Mouse (Mus musculus) left cerebral cortex, adult 2 months (tissue): ENCODE results near the gene Esrrg. TPM values are rescaled to one million over a fixed set of nuclear protein-coding genes. Genes with fewer than 3 reads are reported as not detected.

Experiments
- DNase-seq, 2 experiments: peaks; one replicate each; pipeline ENCODE4 v3.0.0; 2021 to 2022; ENCODE audit warnings: low spot score in 2 of 2, mixed read lengths in 1 of 2; ENCODE audit errors: extremely low spot score in 1 of 2
- H3K27ac ChIP-seq: fragments of 200-600 bp; 2 replicates; pipeline ENCODE4 v1.8.1; 2022
- H3K4me3 ChIP-seq: fragments of 200-600 bp; 2 replicates; pipeline ENCODE4 v1.8.1; 2022
- CTCF ChIP-seq: fragments of 200-600 bp; IDR thresholded peaks from 2 replicates; pipeline ENCODE4 v1.8.1; 2022; ENCODE audit warnings: antibody characterized with exemption, mild to moderate bottlenecking, moderate library complexity
- intact Hi-C: fragments of 180-260 bp; cut with DNase I; formaldehyde crosslinking; loops from one replicate; pipeline ENCODE4 v1.15.1; 2025
- total RNA-seq, 2 experiments: library from RNA; stranded (reverse); gene quantifications; 2 replicates each; pipeline ENCODE4 v1.2.3; 2021

Gene Esrrg
- total RNA-seq, 2 experiments from 2014 or later = 25.1 to 27.0 TPM

DNA sequence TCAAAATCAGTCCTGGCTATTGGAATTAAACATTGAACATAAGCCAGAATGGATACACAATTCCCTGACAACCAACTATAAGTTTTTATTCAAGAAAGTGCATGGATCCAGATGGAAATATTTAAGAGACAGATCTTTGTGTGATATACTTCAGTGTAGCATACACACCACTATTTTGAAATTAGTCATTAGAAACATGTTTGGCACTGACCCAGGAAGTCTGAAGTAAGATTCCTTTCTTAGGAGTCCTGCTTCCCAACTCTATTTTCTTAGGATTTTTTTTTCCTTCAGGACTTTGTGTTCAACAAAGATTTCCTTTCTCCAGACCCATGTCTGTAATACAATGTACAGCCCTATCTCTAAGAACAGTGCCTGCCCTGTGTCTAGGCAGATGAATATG is 630.0 kb downstream of the Esrrg start:
- no peak overlapping the region for H3K4me3 ChIP-seq
- no peak for TF ChIP-seq CTCF
- DNase-seq = no peak
- intact Hi-C loops = no loop called here
- H3K27ac ChIP-seq = no peak overlapping the region

DNA sequence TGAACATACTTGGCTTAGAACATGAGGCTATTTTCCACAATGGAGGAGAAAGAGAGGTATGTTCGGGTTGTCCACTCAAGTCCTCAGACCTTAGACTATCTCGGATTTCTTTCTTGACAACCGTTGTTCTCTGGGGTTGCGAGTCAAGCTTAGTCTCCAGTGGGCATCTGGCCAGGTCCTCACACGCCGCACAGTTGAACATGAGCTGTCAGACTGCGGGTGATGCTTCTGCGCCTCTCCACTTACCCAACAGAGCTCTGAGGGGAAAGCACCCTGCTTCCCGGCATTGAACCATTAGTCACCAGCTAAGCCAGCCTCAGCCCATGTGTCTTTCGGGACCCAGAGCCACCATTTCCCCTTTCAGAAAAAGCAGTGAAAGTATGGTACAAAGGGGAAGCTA is 633.2 kb downstream of the Esrrg start:
- DNase-seq = no peak
- TF ChIP-seq CTCF = no peak
- Histone ChIP-seq H3K27ac (no peak overlapping the region), H3K4me3 (no peak overlapping the region)
- intact Hi-C loops = no loop called here

DNA sequence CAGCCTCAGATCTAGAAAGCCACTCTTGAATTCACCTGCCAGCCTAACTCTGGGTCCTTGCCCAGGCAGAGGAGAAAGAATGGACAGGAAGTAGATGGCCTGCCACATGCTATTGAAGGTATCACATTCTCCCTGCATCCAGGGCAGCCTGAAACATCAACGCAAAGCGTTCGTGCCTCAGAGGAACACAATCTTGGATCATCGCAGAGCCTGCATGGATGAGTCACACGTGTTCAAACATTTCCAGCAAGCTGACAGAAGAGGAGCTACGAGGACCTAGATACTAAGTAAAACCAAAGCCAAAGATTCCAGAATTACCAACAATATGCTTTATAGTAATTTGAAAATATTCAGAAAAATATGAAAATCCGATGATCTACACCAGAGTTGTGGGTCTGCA is 648.9 kb downstream of the Esrrg start:
- TF ChIP-seq CTCF = no peak
- Histone ChIP-seq H3K4me3 (no peak overlapping the region), H3K27ac (no peak overlapping the region)
- intact Hi-C loops = no loop called here
- DNase-seq = peak; percentile 17 to 18

DNA sequence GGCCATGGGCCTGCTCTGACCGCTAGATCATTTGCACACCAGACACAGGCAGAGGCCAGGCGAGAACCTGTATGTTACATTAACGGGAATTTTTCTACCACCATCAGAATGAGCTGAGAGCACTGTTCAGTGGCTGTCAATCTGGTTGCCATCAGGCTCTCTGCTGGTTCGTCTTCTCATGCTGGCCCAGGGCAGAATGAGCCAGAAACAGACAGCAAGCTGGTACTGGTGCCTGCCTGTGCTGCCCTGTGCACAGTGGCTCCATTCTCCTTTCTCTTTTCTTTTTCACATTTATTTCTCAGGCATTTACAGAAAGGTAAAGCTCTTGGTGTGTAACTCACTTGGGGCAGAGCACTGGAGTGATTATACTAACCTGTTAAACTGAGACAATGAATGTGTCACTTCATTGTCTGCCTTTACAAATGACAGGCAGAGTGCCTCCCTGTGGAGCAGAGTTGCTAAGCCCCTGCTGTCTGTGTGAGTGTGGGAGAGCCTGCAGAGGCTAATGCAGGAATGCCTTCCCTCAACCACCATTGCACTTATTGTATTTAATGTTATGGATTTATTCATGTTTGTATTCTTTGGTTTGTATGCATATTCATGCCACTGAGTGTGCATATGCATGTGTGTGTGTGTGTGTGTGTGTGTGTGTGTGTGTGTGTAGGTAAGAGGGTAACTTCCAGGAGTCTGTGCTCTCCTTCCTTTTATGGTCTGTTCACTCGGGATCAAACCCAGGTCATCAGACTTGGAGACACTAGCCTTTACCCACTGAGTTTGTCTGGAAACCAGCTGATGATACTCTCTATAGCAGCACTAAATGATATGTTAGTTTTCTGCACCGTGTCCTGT is 651.9 kb downstream of the Esrrg start:
- intact Hi-C loops = no loop called here
- no peak for TF ChIP-seq CTCF
- Histone ChIP-seq H3K27ac (no peak overlapping the region), H3K4me3 (no peak overlapping the region)
- no peak for DNase-seq

DNA sequence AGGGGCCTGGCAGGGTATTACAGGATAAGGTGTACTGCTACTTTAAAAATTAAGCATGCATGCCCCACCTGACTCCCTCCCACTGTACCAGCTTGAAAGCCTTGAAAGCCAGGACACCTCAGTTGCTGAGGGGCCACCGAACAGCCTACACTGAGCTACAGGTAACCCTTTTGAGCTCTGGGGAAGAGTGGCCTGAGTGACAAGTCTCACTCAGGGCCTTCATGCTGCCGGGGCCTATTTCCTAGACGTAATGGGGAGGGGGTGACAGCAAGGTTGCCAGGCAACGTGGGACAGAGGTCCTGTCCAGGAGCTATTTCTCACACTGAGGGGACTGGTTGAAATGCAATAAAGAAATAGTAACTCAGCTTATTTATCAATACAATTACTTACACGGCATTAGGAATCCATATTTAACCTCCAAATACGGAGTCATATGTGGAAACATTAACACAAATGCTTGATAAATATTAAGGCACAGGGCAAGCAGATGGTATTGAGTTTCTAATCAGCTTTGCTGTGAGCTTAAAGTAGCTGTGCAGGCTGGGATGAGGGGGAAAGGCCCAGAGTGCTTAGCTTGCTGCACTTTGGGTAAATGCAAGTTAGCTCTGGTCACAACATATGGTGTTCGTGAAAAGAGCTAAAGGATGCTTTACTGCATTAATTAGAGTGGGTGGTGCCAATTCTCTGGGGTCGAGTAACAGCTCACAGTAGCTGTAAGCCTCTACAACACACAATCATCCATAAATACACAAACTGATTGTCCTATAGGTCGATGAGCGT is 653.5 kb downstream of the Esrrg start, which contains the start of gene Ush2a:
Ush2a (plus strand) TSS at position 121 of the 780 bp plus-strand sequence.
- DNase-seq = no peak

More for the DNA sequence above, 653.5 kb downstream of the Esrrg start, which contains the start of gene Ush2a:
- no peak within 1 kb of the TSS for H3K4me3 ChIP-seq
- no peak within 1 kb of the TSS for H3K27ac ChIP-seq
- intact Hi-C loops = no loop called here
- no peak for TF ChIP-seq CTCF
